Comparison of ENCODE assay signal across 10 mouse cellular contexts in genomic region chr16:92445377-92445776, GRCm38 (mm10). TPM values are rescaled to one million over a fixed set of nuclear protein-coding genes. Genes with fewer than 3 reads are reported as not detected.
DNase-seq lines count a peak whose midpoint lies in the region; ATAC-seq lines count a peak whose summit lies in the region.
"Had no signal": no experiment of that assay in that cellular context is flagged by ENCODE, and none has a peak within 500 bp of the region (broad histone marks: within the 10 kb centered on the region; RNA-seq: fewer than 3 reads in every experiment).

No protein-coding gene starts in this region.

- H3K27ac ChIP-seq in heart, embryonic 13.5 days (replicated peaks): peak overlapping the region; percentile 95
- H3K27ac ChIP-seq: hindbrain, embryonic 15.5 days; neural tube, embryonic 12.5 days had no signal

- no peak for DNase-seq in heart, postnatal 25 days (ENCODE audit: low spot score)
- DNase-seq in thymus, postnatal 25 days: peak; percentile 13
- DNase-seq in thymus, adult 18-20 months: no peak
- DNase-seq in kidney, postnatal 10 days: peak; percentile 60
- no peak for DNase-seq in spleen, adult 12 weeks (ENCODE audit: low spot score)
- DNase-seq in MN1 (ENCODE audit: low spot score): no peak

- no peak overlapping the region for H3K4me3 ChIP-seq in heart, embryonic 13.5 days
- H3K4me3 ChIP-seq: hindbrain, embryonic 15.5 days; neural tube, embryonic 12.5 days had no signal

- H3K9ac ChIP-seq in heart, embryonic 13.5 days: peak overlapping the region; percentile 72
- H3K9ac ChIP-seq: hindbrain, embryonic 15.5 days; neural tube, embryonic 12.5 days had no signal

- no peak for ATAC-seq in heart, embryonic 13.5 days (ENCODE audit: extremely low read depth, insufficient number of reproducible peaks, low FRiP score, low TSS enrichment)
- ATAC-seq in megakaryocyte-erythroid progenitor cell, adult 5-6 weeks (replicated peaks; ENCODE audit: low FRiP score, low TSS enrichment, poor library complexity, severe bottlenecking): no peak

- peaks cover 45% of the 10 kb centered on the region for H3K27me3 ChIP-seq in heart, embryonic 13.5 days (replicated peaks)
- H3K27me3 ChIP-seq: hindbrain, embryonic 15.5 days; neural tube, embryonic 12.5 days had no signal

- intact Hi-C loops in heart, postnatal 25 days (cut with DNase I): loop anchor here (2.0 kb wide), 2 partner anchors 43 to 61 kb away; no protein-coding TSS in a partner anchor

- peaks cover 10% of the 10 kb centered on the region for H3K36me3 ChIP-seq in heart, embryonic 13.5 days
- H3K36me3 ChIP-seq: hindbrain, embryonic 15.5 days; neural tube, embryonic 12.5 days had no signal

- H3K9me3 ChIP-seq in heart, embryonic 13.5 days: no peaks in the 10 kb centered on the region
- H3K9me3 ChIP-seq: hindbrain, embryonic 15.5 days; neural tube, embryonic 12.5 days had no signal

- H3K4me2 ChIP-seq in heart, embryonic 13.5 days: no peak overlapping the region
- H3K4me2 ChIP-seq: hindbrain, embryonic 15.5 days; neural tube, embryonic 12.5 days had no signal

- peaks cover 54% of the 10 kb centered on the region for H3K4me1 ChIP-seq in heart, embryonic 13.5 days

- 62% methylated on average over 10 of the region's 10 CpGs for WGBS in heart, embryonic 13.5 days

RNA-seq across cellular contexts. Expression of gene Rcan1, which starts 25.3 kb away (rescaled TPM):
- 103 and 133 TPM in 2 replicates for polyA plus RNA-seq in heart, embryonic 13.5 days (2015; fragmentation: Nextera tagmentation; extraction: Ambion mirVana)
- total RNA-seq in heart, postnatal 25 days (2021): 10 to 100 TPM; 48.8 to 97.8 TPM
- total RNA-seq in megakaryocyte-erythroid progenitor cell, adult 5-6 weeks (2014; fragmentation: Nextera tagmentation): 7.2 and 12.7 TPM in 2 replicates
- 7.9 and 10.9 TPM in 2 replicates for total RNA-seq in megakaryocyte-erythroid progenitor cell, adult 5-6 weeks (2017)

RNA-seq across cellular contexts. Expression of gene Clic6, which starts 40.2 kb away (rescaled TPM):
- polyA plus RNA-seq in heart, embryonic 13.5 days (2015; fragmentation: Nextera tagmentation; extraction: Ambion mirVana): 1.4 and 1.5 TPM in 2 replicates
- under 1 TPM; 0.11 to 0.21 TPM for total RNA-seq in heart, postnatal 25 days (2021)
- not detected in 2 replicates for total RNA-seq in megakaryocyte-erythroid progenitor cell, adult 5-6 weeks (2014; fragmentation: Nextera tagmentation)
- total RNA-seq in megakaryocyte-erythroid progenitor cell, adult 5-6 weeks (2017): not detected in 2 replicates

Comparison
In these comparisons a context has a peak if more than half of its experiments do, and no peak if none do; other contexts are left out.
1. DNase-seq: peak in thymus, postnatal 25 days (single experiment) and kidney, postnatal 10 days (single experiment); none in heart, postnatal 25 days (single experiment), thymus, adult 18-20 months (0 of 2), spleen, adult 12 weeks (single experiment) and MN1 (single experiment).